Mouse (Mus musculus): ENCODE results near the gene Zwilch. TPM values are rescaled to one million over a fixed set of nuclear protein-coding genes. Genes with fewer than 3 reads are reported as not detected.

Zwilch gene
- polyA plus RNA-seq, 1 experiment from 2014 or later = 20.4 TPM

GRCm38 (mm10) chr9:64088346-64088745 lies 84.6 kb downstream of the Zwilch start:
- Histone ChIP-seq H3K4me2 (replicated peaks) (no peak overlapping the region), H3K27ac (peak overlapping the region; percentile 70), H3K27me3 (replicated peaks) (no peaks in the 10 kb centered on the region), H3K4me3 (replicated peaks) (no peak overlapping the region), H3K36me3 (no peaks in the 10 kb centered on the region), H3K9ac (no peak overlapping the region), H3K9me3 (no peaks in the 10 kb centered on the region), H3K4me1 (replicated peaks) (peaks cover 50% of the 10 kb centered on the region)
- ATAC-seq = no peak
- 84% methylated on average over 7 of the region's 7 CpGs for WGBS

GRCm38 (mm10) chr9:64087461-64088235 lies 85.3 kb downstream of the Zwilch start:
- Histone ChIP-seq H3K27ac (peak overlapping the region; percentile 93), H3K4me1 (replicated peaks) (peaks cover 50% of the 10 kb centered on the region), H3K9me3 (no peaks in the 10 kb centered on the region), H3K4me3 (replicated peaks) (no peak overlapping the region), H3K4me2 (replicated peaks) (no peak overlapping the region; the same call in 1 of the 2 replicates), H3K36me3 (no peaks in the 10 kb centered on the region), H3K9ac (no peak overlapping the region), H3K27me3 (replicated peaks) (no peaks in the 10 kb centered on the region)
- peak; percentile 60 for ATAC-seq
- 31% methylated on average over 5 of the region's 5 CpGs for WGBS

Other genes starting within 250 kb of the Zwilch start
- 11.9 and 13.0 TPM in 2 replicates for gene Smad6, start 151.0 kb downstream of the Zwilch start, polyA plus RNA-seq (2015; fragmentation: Nextera tagmentation; extraction: Ambion mirVana)
- gene Lctl, start 56.0 kb downstream of the Zwilch start, polyA plus RNA-seq (2015; fragmentation: Nextera tagmentation; extraction: Ambion mirVana) = 0.13 and 0.15 TPM in 2 replicates
- gene Rpl4, start 271 bp upstream of the Zwilch start, polyA plus RNA-seq (2015; fragmentation: Nextera tagmentation; extraction: Ambion mirVana) = 1,198 and 1,252 TPM in 2 replicates
- 29.3 and 39.6 TPM in 2 replicates for gene Snapc5, start 6.2 kb upstream of the Zwilch start, polyA plus RNA-seq (2015; fragmentation: Nextera tagmentation; extraction: Ambion mirVana)
- 2.2 and 3.3 TPM in 2 replicates for gene Uchl4, start 62.1 kb upstream of the Zwilch start, polyA plus RNA-seq (2015; fragmentation: Nextera tagmentation; extraction: Ambion mirVana)
- 97.9 and 102 TPM in 2 replicates for gene Map2k1, start 80.5 kb upstream of the Zwilch start, polyA plus RNA-seq (2015; fragmentation: Nextera tagmentation; extraction: Ambion mirVana)
- 171 and 190 TPM in 2 replicates for gene Tipin, start 108.5 kb upstream of the Zwilch start, polyA plus RNA-seq (2015; fragmentation: Nextera tagmentation; extraction: Ambion mirVana)
- gene Dis3l, start 168.2 kb upstream of the Zwilch start, polyA plus RNA-seq (2015; fragmentation: Nextera tagmentation; extraction: Ambion mirVana) = 19.3 and 19.8 TPM in 2 replicates
- gene Megf11, start 212.5 kb upstream of the Zwilch start, polyA plus RNA-seq (2015; fragmentation: Nextera tagmentation; extraction: Ambion mirVana) = 0.89 and 1.3 TPM in 2 replicates

Measured in intestine, embryonic 15.5 days (tissue).